Mouse (Mus musculus): Measurements from ENCODE around the gene Ampd1. TPM values are rescaled to one million over a fixed set of nuclear protein-coding genes. Genes with fewer than 3 reads are reported as not detected.
"Not testable (repeated sequence)": the region's sequence is repeated elsewhere in the genome, so short reads cannot be mapped to it uniquely, and the experiment has no call there.

The Ampd1 gene
- polyA plus RNA-seq, 1 experiment from 2014 or later: 0.34 TPM

DNA sequence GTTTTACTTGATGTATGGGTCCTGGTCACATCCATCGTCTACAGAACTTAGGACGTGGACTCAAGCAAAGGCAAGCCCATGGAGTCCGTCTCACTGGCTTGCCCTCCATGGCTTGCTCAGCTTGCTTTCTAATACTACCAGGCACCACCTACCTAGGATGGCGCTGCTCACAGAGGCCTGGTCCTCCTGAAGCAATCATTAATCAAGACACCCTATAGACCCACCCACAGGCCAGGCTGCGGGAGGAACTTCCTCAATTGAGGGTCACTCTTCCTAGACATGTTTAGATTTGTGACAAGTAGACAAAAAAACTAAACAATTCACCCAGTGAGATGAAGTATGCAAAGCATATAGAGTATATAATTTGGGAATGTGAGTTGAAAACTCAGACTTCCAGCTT is 38.4 kb downstream of the Ampd1 start:
- Histone ChIP-seq H3K36me3 (no peaks in the 10 kb centered on the region), H3K4me2 (replicated peaks) (no peak overlapping the region), H3K27ac (no peak overlapping the region), H3K4me1 (replicated peaks) (no peaks in the 10 kb centered on the region), H3K9me3 (no peaks in the 10 kb centered on the region), H3K4me3 (replicated peaks) (no peak overlapping the region), H3K27me3 (replicated peaks) (no peaks in the 10 kb centered on the region), H3K9ac (no peak overlapping the region)
- 57% methylated on average over 5 of the region's 5 CpGs for WGBS
- ATAC-seq: peak; percentile 55; the same call in 1 of the 2 replicates

DNA sequence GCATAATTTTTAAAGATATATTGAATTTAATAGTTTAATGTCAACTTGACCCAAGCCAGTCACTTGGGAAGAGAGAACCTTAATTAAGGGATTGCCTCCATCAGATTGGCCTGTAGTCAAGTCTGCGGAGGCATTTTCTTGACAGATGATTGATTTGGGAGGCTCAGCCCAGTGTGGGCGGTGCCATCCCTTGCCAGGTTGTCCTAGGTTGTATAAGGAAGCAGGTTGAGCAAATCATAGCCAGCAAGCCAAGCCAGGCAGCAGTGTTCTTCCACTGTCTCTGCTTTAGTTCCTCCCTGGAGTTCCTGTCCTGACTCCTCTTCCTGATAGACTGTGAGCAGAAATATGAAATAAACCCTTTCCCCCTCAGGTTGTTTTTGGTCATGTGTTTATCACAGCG is 49.8 kb downstream of the Ampd1 start:
- WGBS: 84% methylated on average over 3 of the region's 3 CpGs

DNA sequence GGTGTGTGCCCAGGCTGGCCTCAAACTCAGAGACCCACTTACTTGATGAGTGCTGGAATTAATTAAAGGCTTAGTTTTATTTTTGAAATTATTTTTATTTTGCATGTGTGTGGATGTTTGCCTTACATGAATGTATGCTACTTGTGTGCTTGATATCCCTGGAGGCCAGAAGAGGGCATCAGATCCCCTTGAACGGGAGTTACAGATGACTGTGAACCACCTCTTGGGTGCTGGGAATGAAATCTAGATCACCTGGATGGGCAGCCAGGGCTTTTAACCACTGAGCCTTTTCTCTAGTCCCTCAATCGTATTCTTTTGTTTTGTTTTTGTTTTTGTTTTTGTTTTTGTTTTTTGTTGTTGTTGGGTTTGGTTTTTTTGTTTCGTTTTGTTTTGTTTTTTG is 52.3 kb downstream of the Ampd1 start:
- 0 out of 2 replicates have a peak, but pooled peaks cover 7% of the 10 kb centered on the region for H3K4me1 ChIP-seq (replicated peaks)
- no peaks in the 10 kb centered on the region for H3K9me3 ChIP-seq
- no peaks in the 10 kb centered on the region for H3K27me3 ChIP-seq (replicated peaks)
- 91% methylated on average over 3 of the region's 3 CpGs for WGBS
- H3K4me3 ChIP-seq (replicated peaks): no peak overlapping the region
- H3K27ac ChIP-seq: no peak overlapping the region
- H3K4me2 ChIP-seq (replicated peaks): no peak overlapping the region
- ATAC-seq: no peak
- no peak overlapping the region for H3K9ac ChIP-seq
- H3K36me3 ChIP-seq: no peaks in the 10 kb centered on the region

More for the DNA sequence above, 49.8 kb downstream of the Ampd1 start:
- H3K9me3 ChIP-seq: no peaks in the 10 kb centered on the region
- no peaks in the 10 kb centered on the region for H3K36me3 ChIP-seq
- no peaks in the 10 kb centered on the region for H3K4me1 ChIP-seq (replicated peaks)
- no peak for ATAC-seq
- no peak overlapping the region for H3K27ac ChIP-seq
- no peaks in the 10 kb centered on the region for H3K27me3 ChIP-seq (replicated peaks)
- H3K4me3 ChIP-seq (replicated peaks): no peak overlapping the region
- no peak overlapping the region for H3K4me2 ChIP-seq (replicated peaks)
- no peak overlapping the region for H3K9ac ChIP-seq

DNA sequence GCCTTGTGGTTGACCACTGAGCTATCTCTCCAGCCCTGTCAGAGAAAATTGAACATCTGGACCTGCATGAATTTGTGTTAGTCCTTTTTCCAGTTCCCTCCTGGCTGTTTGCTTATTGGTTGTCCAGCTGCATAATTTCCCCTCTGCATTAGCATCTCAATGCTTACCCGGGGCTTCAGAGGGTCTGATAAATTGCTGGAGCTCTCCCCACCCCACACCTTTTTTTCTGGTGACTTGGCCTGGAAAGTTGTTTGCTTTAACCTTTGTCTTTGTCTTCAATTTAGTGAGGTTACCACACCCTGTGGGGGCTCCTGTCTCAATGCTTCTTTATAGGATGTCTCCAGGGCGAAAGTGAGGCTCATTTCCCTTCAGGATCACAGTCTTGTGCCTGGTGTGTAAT is 53.4 kb downstream of the Ampd1 start:
- H3K27ac ChIP-seq: no peak overlapping the region
- no peak overlapping the region for H3K4me2 ChIP-seq (replicated peaks)
- H3K4me3 ChIP-seq (replicated peaks): no peak overlapping the region
- no peaks in the 10 kb centered on the region for H3K9me3 ChIP-seq
- no peaks in the 10 kb centered on the region for H3K27me3 ChIP-seq (replicated peaks)
- ATAC-seq: no peak
- no peaks in the 10 kb centered on the region for H3K36me3 ChIP-seq
- H3K9ac ChIP-seq: no peak overlapping the region
- H3K4me1 ChIP-seq (replicated peaks): 0 out of 2 replicates have a peak, but pooled peaks cover 7% of the 10 kb centered on the region
- 53% methylated on average over 2 of the region's 2 CpGs for WGBS

DNA sequence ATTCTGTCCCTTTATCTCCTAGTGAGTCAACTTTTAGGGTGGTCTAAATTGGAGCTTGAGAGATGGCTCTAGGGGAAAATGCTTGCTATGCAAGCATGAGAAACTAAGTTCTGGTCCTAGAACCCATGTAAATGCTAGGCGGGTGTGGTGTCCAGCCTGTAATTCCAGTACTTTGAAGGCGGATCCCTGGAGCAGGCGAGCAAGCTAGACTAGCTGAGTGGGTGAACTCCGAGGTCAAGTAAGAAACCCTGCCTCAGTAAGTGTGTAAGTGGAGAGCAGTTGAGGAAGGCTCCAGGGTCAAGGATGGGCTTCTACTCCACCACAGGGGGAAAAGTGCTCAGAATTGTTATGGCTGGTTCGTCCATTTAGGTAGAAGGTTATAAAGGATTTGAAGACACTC is 53.9 kb downstream of the Ampd1 start:
- Histone ChIP-seq H3K4me3 (replicated peaks) (no peak overlapping the region), H3K4me1 (replicated peaks) (0 out of 2 replicates have a peak, but pooled peaks cover 7% of the 10 kb centered on the region), H3K9ac (no peak overlapping the region), H3K27ac (no peak overlapping the region), H3K9me3 (no peaks in the 10 kb centered on the region), H3K27me3 (replicated peaks) (no peaks in the 10 kb centered on the region), H3K36me3 (no peaks in the 10 kb centered on the region), H3K4me2 (replicated peaks) (no peak overlapping the region)
- no peak for ATAC-seq
- WGBS: 69% methylated on average over 5 of the region's 5 CpGs

DNA sequence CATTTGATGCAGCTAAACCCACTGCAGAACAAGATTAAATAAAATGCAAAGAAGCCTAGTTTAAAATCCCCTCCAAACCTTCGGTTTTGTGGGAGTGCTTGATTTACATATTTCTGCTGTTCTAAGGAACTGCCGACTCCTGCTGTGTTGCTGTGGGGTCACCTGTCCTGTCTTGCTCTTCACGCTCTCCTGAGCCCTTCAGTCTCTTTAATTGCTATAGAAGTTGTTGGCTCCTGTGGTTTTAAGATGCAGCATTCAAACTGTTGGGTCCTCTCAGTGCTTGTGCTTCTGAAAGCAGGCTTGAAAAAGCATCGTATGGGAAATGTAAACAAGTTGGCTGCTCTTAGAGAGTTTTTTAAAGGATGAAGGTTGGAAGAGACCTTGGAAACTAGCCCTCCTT is 54.4 kb downstream of the Ampd1 start:
- Histone ChIP-seq H3K36me3 (no peaks in the 10 kb centered on the region), H3K4me1 (replicated peaks) (0 out of 2 replicates have a peak, but pooled peaks cover 7% of the 10 kb centered on the region), H3K27ac (no peak overlapping the region), H3K4me3 (replicated peaks) (no peak overlapping the region), H3K4me2 (replicated peaks) (no peak overlapping the region), H3K9me3 (no peaks in the 10 kb centered on the region), H3K9ac (no peak overlapping the region), H3K27me3 (replicated peaks) (no peaks in the 10 kb centered on the region)
- 50% methylated on average over 4 of the region's 4 CpGs for WGBS
- no peak for ATAC-seq

DNA sequence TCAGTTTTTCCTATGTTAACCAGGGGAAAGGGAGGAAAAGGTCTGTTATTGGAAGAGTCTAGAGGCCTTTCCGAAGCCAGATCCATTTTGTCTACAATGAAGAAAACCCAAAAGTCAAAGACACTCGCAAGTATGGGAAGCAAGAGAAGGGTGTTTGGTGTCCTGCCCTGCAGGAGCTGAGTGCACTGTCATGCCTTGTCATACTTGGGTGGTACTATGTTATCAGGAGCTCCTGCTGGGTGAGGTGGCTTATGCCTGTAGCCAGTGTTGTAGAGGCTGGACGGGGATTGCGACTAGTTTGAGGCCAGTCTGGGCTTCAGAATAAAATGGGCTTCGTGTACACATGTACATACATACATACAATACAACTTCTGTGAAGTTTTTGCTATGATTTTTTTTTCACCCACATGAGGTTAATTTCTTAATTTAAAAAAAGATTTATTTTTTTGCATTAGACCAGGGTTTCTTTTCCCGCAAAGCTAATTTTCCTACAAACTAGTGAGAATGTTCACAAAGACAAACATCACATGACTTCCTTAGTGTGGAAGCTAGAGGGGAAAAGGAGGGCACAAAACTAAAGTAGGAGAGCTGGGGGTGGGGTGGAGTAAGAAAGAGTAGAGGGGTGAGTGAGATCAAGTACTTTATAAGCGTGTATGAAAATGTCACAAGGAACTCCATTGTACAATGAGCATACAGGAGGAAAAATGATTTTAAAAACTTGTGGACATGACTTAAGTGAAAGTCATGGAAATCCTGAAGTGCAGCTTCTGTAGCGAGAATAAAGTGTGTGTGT is 55.7 kb downstream of the Ampd1 start:
- H3K4me3 ChIP-seq (replicated peaks): no peak overlapping the region
- 0 out of 2 replicates have a peak, but pooled peaks cover 7% of the 10 kb centered on the region for H3K4me1 ChIP-seq (replicated peaks)
- H3K4me2 ChIP-seq (replicated peaks): no peak overlapping the region
- WGBS: 72% methylated on average over 8 of the region's 8 CpGs
- H3K9me3 ChIP-seq: no peaks in the 10 kb centered on the region
- H3K27me3 ChIP-seq (replicated peaks): no peaks in the 10 kb centered on the region
- no peaks in the 10 kb centered on the region for H3K36me3 ChIP-seq
- no peak overlapping the region for H3K9ac ChIP-seq
- no peak overlapping the region for H3K27ac ChIP-seq
- ATAC-seq: peak; percentile 82; the same call in 1 of the 2 replicates

DNA sequence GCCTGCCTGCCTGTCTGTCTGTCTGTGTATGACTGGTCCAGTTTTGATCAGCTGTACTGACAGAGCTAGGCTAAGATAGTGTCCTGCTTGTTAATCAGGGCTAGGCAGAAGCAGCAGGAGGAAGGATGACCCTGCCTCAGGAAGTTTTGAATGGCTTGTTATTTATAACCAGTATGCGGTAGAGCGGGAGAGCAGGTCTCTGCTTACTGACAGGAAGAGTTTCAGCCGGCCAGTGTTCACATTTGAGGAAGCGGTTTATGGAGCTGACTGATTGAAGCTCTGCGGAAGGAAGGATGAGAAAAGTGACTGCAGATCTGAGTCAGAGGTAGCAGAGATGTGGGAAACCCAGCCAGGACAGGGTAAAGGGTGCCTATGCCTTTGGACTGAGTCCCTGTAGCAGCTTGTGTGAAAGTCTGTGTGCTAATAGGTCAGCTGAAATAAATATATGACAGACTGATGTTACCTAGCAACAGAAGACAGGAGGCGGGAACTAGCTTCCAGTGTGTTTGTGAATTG is 56.5 kb downstream of the Ampd1 start:
- H3K4me2 ChIP-seq (replicated peaks): no peak overlapping the region; the same call in 1 of the 2 replicates
- H3K36me3 ChIP-seq: no peaks in the 10 kb centered on the region
- ATAC-seq: peak; percentile 82
- H3K9me3 ChIP-seq: no peaks in the 10 kb centered on the region
- H3K4me1 ChIP-seq (replicated peaks): 0 out of 2 replicates have a peak, but pooled peaks cover 7% of the 10 kb centered on the region
- H3K9ac ChIP-seq: no peak overlapping the region
- 15% methylated on average over 6 of the region's 6 CpGs for WGBS
- no peak overlapping the region for H3K4me3 ChIP-seq (replicated peaks)
- H3K27ac ChIP-seq: peak overlapping the region; percentile 24; the same call in 1 of the 2 replicates
- H3K27me3 ChIP-seq (replicated peaks): no peaks in the 10 kb centered on the region

DNA sequence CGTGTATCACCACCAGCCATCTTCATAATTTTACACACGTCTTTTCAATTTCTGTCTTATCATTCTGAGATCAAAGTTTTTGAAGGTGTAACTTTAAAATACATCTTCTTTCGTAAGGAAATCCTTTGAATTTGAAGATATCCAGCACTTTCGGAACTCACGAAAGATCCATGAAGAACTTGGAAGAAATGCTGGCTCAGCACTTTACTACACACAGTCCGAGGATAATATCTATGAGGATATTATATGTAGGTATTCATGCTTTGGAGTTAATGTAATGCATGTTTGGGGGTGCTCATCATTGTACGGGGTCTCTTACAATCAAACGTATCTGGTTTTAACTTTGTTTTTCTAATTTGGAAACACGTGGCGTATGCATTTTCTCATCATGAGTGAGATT is 59.3 kb downstream of the Ampd1 start:
- Histone ChIP-seq H3K9ac (no peak overlapping the region), H3K36me3 (no peaks in the 10 kb centered on the region), H3K27ac (no peak overlapping the region), H3K4me1 (replicated peaks) (0 out of 2 replicates have a peak, but pooled peaks cover 7% of the 10 kb centered on the region), H3K4me2 (replicated peaks) (no peak overlapping the region), H3K4me3 (replicated peaks) (no peak overlapping the region), H3K9me3 (no peaks in the 10 kb centered on the region), H3K27me3 (replicated peaks) (no peaks in the 10 kb centered on the region)
- no peak for ATAC-seq
- 91% methylated on average over 10 of the region's 10 CpGs for WGBS

DNA sequence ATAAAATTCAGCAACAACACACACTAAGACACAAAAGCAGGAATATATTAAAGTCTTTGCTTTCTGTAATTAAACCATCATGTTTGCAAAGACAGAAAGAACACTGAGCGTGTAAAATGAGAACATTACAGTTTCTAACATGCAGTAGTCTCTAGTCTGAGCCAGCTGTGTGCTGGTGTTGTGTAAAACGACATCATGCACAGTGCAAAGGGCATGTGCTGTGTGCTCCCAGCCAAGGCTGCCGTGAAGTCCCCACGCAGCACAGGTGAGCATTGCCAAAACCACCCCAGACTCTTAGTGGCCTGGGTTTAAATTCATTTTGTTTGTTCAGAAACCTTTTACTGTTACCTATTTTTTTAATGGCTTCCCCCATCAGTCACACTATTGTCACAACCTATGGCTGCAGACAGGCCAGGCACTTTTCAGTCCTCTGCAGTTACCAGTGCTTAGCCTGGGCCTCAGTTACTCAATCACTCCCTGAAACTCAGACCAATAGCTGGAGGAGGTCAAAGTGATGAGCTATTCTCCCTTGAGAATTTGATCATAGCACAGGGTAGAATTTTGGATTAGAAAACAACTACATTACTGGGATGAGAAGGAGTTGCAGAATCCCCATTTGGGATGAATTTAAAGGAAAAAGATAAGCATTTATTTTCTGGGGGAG is 62.7 kb downstream of the Ampd1 start:
- no peaks in the 10 kb centered on the region for H3K9me3 ChIP-seq
- no peak overlapping the region for H3K4me2 ChIP-seq (replicated peaks)
- H3K36me3 ChIP-seq: 0 out of 2 replicates have a peak, but pooled peaks cover 2% of the 10 kb centered on the region
- no peak overlapping the region for H3K4me3 ChIP-seq (replicated peaks)
- H3K27ac ChIP-seq: no peak overlapping the region
- ATAC-seq: no peak
- no peak overlapping the region for H3K9ac ChIP-seq
- no peaks in the 10 kb centered on the region for H3K27me3 ChIP-seq (replicated peaks)
- 86% methylated on average over 4 of the region's 4 CpGs for WGBS
- 0 out of 2 replicates have a peak, but pooled peaks cover 3% of the 10 kb centered on the region for H3K4me1 ChIP-seq (replicated peaks)

DNA sequence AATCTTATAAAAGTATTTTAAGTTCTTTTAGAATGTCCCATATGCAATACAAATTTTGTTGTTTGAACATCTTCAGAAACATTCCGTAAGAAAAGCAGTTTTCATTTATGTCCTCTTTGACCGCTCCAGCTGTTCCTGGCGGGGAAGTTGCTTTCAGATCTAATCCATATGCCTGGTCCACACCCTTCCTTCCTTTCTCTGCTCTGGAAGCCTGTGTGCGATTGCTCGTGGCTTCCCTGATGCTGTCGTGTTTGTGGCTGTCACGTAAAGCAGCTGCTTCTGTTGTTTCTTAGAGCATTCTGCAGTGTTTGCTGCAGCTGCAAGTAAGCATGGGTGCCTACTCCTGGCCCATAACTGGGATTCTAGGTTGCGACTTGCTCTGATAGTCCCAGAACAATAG is 65.2 kb downstream of the Ampd1 start:
- Histone ChIP-seq H3K4me2 (replicated peaks) (peak overlapping the region; percentile 24; the same call in 1 of the 2 replicates), H3K36me3 (0 out of 2 replicates have a peak, but pooled peaks cover 2% of the 10 kb centered on the region), H3K4me1 (replicated peaks) (0 out of 2 replicates have a peak, but pooled peaks cover 3% of the 10 kb centered on the region), H3K4me3 (replicated peaks) (no peak overlapping the region), H3K27me3 (replicated peaks) (no peaks in the 10 kb centered on the region), H3K9ac (no peak overlapping the region), H3K27ac (no peak overlapping the region), H3K9me3 (no peaks in the 10 kb centered on the region)
- WGBS: 45% methylated on average over 8 of the region's 8 CpGs
- ATAC-seq: no peak

DNA sequence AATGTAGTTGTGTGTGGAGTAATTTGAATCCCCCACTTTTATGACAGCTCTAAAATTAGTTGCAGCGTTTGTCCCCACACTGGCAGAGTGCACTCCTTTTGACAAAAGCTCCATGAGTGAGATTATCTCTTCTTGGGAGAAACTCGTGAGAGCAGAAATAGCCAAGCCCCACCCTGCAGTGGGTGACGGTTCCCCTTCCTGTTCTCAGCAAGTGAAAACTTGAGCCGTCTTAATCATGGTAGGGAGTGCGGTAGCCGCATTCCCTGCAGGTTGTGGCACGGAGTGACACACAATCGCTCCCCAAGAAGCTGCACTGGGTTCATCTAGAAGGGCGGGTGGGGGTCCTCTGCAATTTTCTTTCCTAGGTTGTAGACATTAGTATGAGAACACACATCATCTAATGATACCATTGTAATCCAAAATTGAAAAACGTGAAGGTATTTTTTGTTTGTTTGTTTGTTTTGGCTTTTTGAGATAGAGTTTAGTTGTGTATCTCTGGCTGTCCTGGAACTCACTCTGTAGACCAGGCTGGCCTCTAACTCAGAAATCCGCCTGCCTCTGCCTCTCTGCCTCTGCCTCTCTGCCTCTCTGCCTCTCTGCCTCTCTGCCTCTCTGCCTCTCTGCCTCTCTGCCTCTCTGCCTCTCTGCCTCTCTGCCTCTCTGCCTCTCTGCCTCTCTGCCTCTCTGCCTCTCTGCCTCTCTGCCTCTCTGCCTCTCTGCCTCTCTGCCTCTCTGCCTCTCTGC is 66.5 kb downstream of the Ampd1 start:
- not testable (repeated sequence) for H3K27ac ChIP-seq; H3K9ac ChIP-seq; H3K9me3 ChIP-seq; H3K27me3 ChIP-seq (replicated peaks); H3K4me3 ChIP-seq (replicated peaks); H3K36me3 ChIP-seq; H3K4me1 ChIP-seq (replicated peaks)
- H3K4me2 ChIP-seq (replicated peaks): peak overlapping the region; percentile 26; the same call in 1 of the 2 replicates
- peak; percentile 41; the same call in 1 of the 2 replicates for ATAC-seq
- WGBS: 57% methylated on average over 11 of the region's 11 CpGs
